ENCODE assay signal across 8 mouse cellular contexts in genomic region chr4:126532827-126533728, GRCm38 (mm10). TPM values are rescaled to one million over a fixed set of nuclear protein-coding genes. Genes with fewer than 3 reads are reported as not detected.
DNase-seq lines count a peak whose midpoint lies in the region; ATAC-seq lines count a peak whose summit lies in the region.

Gene Ago4 (minus strand): TSS chr4:126533472.

- H3K27ac ChIP-seq in hindbrain, embryonic 15.5 days (replicated peaks), result peak within 1 kb of the TSS; percentile 83
- 0 out of 2 replicates have a peak within 1 kb of the TSS, but pooled peaks have one; percentile 10 for H3K27ac ChIP-seq in macrophage

- under 1% methylated on average over 94 of the region's 120 CpGs for WGBS in hindbrain, embryonic 15.5 days
- under 1% methylated on average over 66 of the region's 120 CpGs for WGBS in macrophage (ENCODE audit: missing documents)

- peaks cover 18% of the 10 kb centered on the region for H3K4me1 ChIP-seq in hindbrain, embryonic 15.5 days (replicated peaks)

- no peaks in the 10 kb centered on the region for H3K9me3 ChIP-seq in hindbrain, embryonic 15.5 days

- peaks cover 42% of the 10 kb centered on the region for H3K79me2 ChIP-seq in macrophage (ENCODE audit: inconsistent target)

- intact Hi-C loops in left cerebral cortex, postnatal 14 days (cut with DNase I), result no loop called here

- peak; percentile 95 for ATAC-seq in hindbrain, embryonic 15.5 days (ENCODE audit: low FRiP score, low read depth)
- no peak for ATAC-seq in inflammation-experienced regulatory T-cells, adult 6 months

- peak within 1 kb of the TSS; percentile 90 for H3K4me3 ChIP-seq in hindbrain, embryonic 15.5 days
- H3K4me3 ChIP-seq in macrophage (ENCODE audit: inconsistent target), result peak within 1 kb of the TSS; percentile 61

- DNase-seq in adrenal gland, postnatal 10 days, result peak; percentile 83
- peak; percentile 37 to 69 for DNase-seq in cerebellum, postnatal 4 days (ENCODE audit: low spot score in 2 of 2)
- DNase-seq in gastrocnemius, adult 8-10 months (ENCODE audit: low spot score in 2 of 2), result peak; percentile 11 to 38
- peak; percentile 53 to 61 for DNase-seq in left cerebral cortex, postnatal 14 days (ENCODE audit: low spot score in 2 of 2)
- DNase-seq in right cerebral cortex, adult 18-20 months, result peak; percentile 58

- H3K4me2 ChIP-seq in hindbrain, embryonic 15.5 days, result peak within 1 kb of the TSS; percentile 79

- H3K9ac ChIP-seq in hindbrain, embryonic 15.5 days, result peak within 1 kb of the TSS; percentile 88

- H3K36me3 ChIP-seq in hindbrain, embryonic 15.5 days, result no peaks in the 10 kb centered on the region
- no peaks in the 10 kb centered on the region for H3K36me3 ChIP-seq in macrophage (ENCODE audit: inconsistent target)

- H3K27me3 ChIP-seq in hindbrain, embryonic 15.5 days, result no peaks in the 10 kb centered on the region

RNA-seq across cellular contexts. Expression of gene Ago4, which starts in this region (rescaled TPM):
- 1 to 10 TPM; 4.0 to 6.4 TPM for total RNA-seq in adrenal gland, postnatal 10 days (2021)
- total RNA-seq in gastrocnemius, adult 8-10 months (2022), result 1 to 10 TPM; 4.8 to 6.6 (median 5.5) TPM
- polyA plus RNA-seq in hindbrain, embryonic 15.5 days (2015; fragmentation: Nextera tagmentation; extraction: Ambion mirVana), result 7.6 and 8.2 TPM in 2 replicates
- total RNA-seq in left cerebral cortex, postnatal 14 days (2021), result 1 to 10 TPM; 6.3 to 6.8 TPM
- 10 to 100 TPM in 21 of 26 experiments, 1 to 10 TPM in 5; 5.4 to 96.7 (median 40.8) TPM for total RNA-seq in macrophage (2018; cell fraction: chromatin; rRNA removed)
- 10 to 100 TPM in 10 of 26 experiments, 1 to 10 TPM in 16; 2.7 to 16.8 (median 7.6) TPM for total RNA-seq in macrophage (2018; cell fraction: cytosol; rRNA removed)
- total RNA-seq in macrophage (2018; cell fraction: nucleus; rRNA removed), result 10 to 100 TPM in 20 of 26 experiments, 1 to 10 TPM in 6; 8.1 to 69.0 (median 22.2) TPM
- polyA plus RNA-seq in macrophage (2018), result 5.6 to 10.3 TPM (median 6.6 TPM) in 3 replicates
- polyA plus RNA-seq in inflammation-experienced regulatory T-cells, adult 6 months (2017; shearing (Covaris generic)), result under 1 TPM in 2 of 3 experiments, not detected in 1; 0.16 to 0.27 TPM

Comparison
In these comparisons a context has a peak if more than half of its experiments do, and no peak if none do; other contexts are left out.
1. DNase-seq: peak in every context shown above with its lines; median percentile 83 in adrenal gland, postnatal 10 days; 58 in right cerebral cortex, adult 18-20 months; 57 in left cerebral cortex, postnatal 14 days; 53 in cerebellum, postnatal 4 days; 24 in gastrocnemius, adult 8-10 months.